Mouse (Mus musculus) E14TG2a.4 (cell line): ENCODE data around the gene Slc18b1.
A peak's percentile ranks its signal among the peaks of the same experiment; 100 is the strongest.
"Not testable (repeated sequence)": the region's sequence is repeated elsewhere in the genome, so short reads cannot be mapped to it uniquely, and the experiment has no call there.

Experiments
- H3K27me3 ChIP-seq: 2 replicates; pipeline ENCODE4 v1.6.1; 2014; ENCODE audit warnings: low read length, control low read depth; ENCODE audit not compliant: insufficient read depth
- H3K36me3 ChIP-seq: 2 replicates; pipeline ENCODE4 v1.6.1; 2014; ENCODE audit warnings: low read length, control low read depth; ENCODE audit not compliant: insufficient read depth
- H3K4me1 ChIP-seq: replicated peaks from 2 replicates; pipeline ENCODE4 v1.6.1; 2014; ENCODE audit warnings: low read depth, low read length, control low read depth
- H3K4me3 ChIP-seq: replicated peaks from 2 replicates; pipeline ENCODE4 v1.5.1; 2014; ENCODE audit warnings: mild to moderate bottlenecking, low read length
- H3K9me3 ChIP-seq: 2 replicates; pipeline ENCODE4 v1.6.1; 2014; ENCODE audit warnings: low read length, control low read depth
- CTCF ChIP-seq: conservative IDR thresholded peaks from 2 replicates; pipeline ENCODE4 v1.5.1; 2014; ENCODE audit warnings: low read length
- NANOG ChIP-seq: IDR thresholded peaks from 2 replicates; pipeline ENCODE4 v1.6.1; 2014; ENCODE audit warnings: borderline replicate concordance, low read length, mixed read lengths
- POU5F1 ChIP-seq: IDR thresholded peaks from 2 replicates; pipeline ENCODE4 v1.6.1; 2014; ENCODE audit warnings: low read length, borderline replicate concordance

Gene Slc18b1

DNA sequence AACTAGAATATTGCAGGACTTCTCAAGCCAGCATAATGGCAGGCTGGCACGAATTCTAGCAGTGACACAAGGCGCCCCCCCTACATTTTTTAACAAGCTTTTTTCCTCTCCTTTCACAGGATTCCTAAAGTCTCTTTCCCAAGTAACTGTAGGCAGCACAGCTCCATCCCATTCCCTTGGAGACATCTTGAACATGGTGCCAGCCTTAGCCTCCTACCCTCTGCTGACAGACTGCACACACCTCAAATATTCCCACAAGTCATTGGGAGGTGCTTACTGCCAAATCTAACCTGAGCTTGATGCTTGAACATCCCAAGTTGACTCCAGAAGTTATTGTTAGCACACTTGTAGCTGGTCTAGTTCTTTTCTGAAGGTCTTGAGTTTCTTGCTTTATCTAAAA, 12.7 kb upstream of the Slc18b1 start:
- TF ChIP-seq CTCF = no peak
- TF ChIP-seq POU5F1 = no peak
- no peak for TF ChIP-seq NANOG
- Histone ChIP-seq H3K4me1 (peaks cover 45% of the 10 kb centered on the region), H3K27me3 (no peaks in the 10 kb centered on the region), H3K9me3 (no peaks in the 10 kb centered on the region), H3K36me3 (peaks cover 47% of the 10 kb centered on the region), H3K4me3 (peak overlapping the region; percentile 97)

DNA sequence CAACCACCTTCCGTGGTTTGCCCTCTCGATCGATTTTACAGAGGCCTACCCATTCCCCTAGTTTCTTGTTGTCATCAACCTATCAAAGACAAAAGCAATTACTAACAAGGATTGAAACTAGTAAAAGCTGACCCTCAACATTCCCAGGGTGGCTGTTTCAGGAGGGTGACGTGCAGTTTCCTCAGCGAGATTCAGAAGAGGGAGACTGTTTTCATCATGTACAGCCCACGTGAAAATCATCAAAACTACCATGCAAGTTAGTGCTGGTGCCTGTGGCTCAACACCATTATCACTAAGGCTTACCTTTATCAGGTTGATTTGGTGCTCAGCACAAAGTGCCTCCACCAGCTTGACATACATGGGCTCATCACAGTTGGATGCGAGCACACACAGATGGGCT, 11.2 kb upstream of the Slc18b1 start:
- Histone ChIP-seq H3K36me3 (peaks cover 47% of the 10 kb centered on the region), H3K4me3 (peak overlapping the region; percentile 97)
- H3K27me3 ChIP-seq = not testable (repeated sequence)

DNA sequence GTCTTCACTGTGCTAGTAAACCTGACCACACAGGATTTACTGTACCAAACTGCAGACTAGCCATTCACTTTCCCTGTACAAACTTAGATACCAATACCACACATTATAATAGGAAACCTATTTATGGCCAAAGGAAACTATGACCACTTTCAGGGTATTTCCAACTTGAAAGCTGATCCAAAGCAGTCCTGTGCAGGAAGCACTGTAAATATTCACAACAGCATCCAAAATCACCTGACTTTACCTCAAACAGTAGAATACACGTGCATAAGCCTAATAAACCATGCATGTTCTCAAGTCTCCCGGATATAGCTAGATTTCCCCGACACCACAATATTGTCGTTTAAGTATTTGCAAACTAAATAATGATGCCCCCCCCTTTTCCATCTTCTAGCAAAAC, 10.7 kb upstream of the Slc18b1 start:
- Histone ChIP-seq H3K4me3 (peak overlapping the region; percentile 97), H3K36me3 (peaks cover 47% of the 10 kb centered on the region), H3K27me3 (no peaks in the 10 kb centered on the region), H3K9me3 (no peaks in the 10 kb centered on the region), H3K4me1 (peaks cover 30% of the 10 kb centered on the region)
- TF ChIP-seq POU5F1 (no peak), CTCF (no peak), NANOG (no peak)

More for the DNA sequence above, 11.2 kb upstream of the Slc18b1 start:
- H3K9me3 ChIP-seq = not testable (repeated sequence)
- H3K4me1 ChIP-seq = peaks cover 35% of the 10 kb centered on the region

DNA sequence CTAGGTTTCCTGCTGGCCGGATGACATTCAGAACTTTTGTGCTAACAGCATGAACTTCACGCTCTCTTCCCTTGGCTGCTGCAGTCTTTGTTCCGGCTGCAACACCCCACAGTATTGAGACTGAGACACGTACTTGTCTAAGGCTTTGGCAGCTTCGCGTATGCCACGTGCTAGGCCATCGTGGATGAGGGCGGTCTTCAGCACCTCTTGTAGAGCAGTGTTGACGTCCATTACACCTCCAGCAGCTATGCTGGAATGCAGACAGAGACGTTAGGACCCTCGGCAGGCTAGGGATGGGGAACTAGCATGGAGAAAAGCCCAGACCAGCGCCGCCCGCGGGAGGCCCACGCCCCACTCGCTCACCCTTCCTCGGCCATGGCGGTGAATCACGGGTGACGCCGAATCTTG, 10.2 kb upstream of the Slc18b1 start:
- Histone ChIP-seq H3K4me1 (peaks cover 28% of the 10 kb centered on the region), H3K4me3 (peak overlapping the region; percentile 97), H3K36me3 (peaks cover 42% of the 10 kb centered on the region)
- H3K9me3 ChIP-seq, H3K27me3 ChIP-seq: not testable (repeated sequence)

DNA sequence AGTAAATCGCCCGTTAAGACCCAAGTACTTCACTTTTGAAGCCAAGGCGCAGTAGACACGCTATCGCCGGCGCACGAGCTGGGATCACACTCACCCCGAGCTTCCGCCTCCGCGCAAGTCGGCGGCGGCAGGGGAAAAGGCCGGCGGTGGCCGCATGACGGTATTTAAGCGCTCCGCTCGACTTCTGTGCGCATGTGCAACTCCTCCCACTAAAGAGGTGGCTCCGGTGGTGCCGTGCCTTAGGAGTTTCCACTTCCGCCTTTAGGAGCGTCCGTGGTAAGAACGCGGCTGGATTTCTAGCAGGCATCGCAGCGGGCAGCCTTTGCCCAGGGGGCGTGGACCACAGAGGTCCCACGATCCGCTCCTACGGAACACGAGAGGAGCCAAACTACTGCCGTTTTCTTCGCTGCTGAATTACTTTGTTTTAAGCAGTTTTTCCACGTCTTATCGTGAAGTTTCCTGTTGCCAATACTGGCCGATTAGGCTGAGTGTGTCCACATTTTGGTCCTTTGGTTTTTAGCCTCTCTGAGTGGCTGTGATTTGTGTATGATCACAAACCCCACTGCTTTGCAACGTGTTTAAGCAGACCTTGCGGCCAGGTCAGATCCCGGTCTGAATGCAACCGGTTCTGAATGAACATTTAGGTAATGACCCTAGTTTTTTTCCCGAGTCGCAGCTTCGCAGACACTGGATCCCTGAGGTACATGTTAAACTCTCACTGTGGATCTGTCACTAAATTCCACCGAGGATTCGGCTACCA, 9.5 kb upstream of the Slc18b1 start, which contains the start of gene Rps12:
TSS of gene Rps12 (minus strand) at position 214 of the 760 bp plus-strand sequence.
- H3K36me3 ChIP-seq = peaks cover 41% of the 10 kb centered on the region
- TF ChIP-seq CTCF = no peak
- no peak for TF ChIP-seq NANOG
- TF ChIP-seq POU5F1 = no peak
- no peaks in the 10 kb centered on the region for H3K9me3 ChIP-seq
- H3K4me3 ChIP-seq = peak within 1 kb of the TSS; percentile 97
- no peaks in the 10 kb centered on the region for H3K27me3 ChIP-seq
- peaks cover 29% of the 10 kb centered on the region for H3K4me1 ChIP-seq

DNA sequence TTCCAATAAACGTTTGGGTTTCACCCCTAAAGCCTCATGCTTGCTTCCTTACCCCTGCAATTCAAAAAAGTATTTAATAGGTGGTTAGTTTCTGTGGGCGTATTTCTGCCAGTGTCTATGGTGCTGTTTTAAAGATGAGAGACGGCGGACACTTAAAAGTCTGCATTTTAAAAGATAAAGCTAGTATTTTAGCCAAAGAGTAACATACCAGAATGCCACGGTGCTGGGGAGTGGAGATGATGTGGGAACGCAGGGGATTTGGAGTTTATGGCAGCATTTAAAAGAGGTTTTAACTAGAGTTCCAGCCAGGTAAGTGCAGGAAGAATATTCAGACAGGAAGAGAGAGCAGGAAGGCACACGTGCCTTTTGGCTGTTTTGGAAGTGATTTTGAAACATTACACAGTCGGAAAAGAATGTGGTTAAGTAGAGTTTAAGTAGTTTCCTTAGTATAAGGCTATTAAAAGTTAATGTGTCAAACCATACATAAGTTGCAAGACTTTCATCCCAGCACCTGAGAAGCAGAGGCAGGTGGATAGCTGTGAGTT, 8.7 kb upstream of the Slc18b1 start:
- peaks cover 30% of the 10 kb centered on the region for H3K4me1 ChIP-seq
- H3K27me3 ChIP-seq = no peaks in the 10 kb centered on the region
- H3K9me3 ChIP-seq = no peaks in the 10 kb centered on the region
- TF ChIP-seq CTCF = no peak
- H3K4me3 ChIP-seq = peak overlapping the region; percentile 97
- H3K36me3 ChIP-seq = peaks cover 37% of the 10 kb centered on the region

DNA sequence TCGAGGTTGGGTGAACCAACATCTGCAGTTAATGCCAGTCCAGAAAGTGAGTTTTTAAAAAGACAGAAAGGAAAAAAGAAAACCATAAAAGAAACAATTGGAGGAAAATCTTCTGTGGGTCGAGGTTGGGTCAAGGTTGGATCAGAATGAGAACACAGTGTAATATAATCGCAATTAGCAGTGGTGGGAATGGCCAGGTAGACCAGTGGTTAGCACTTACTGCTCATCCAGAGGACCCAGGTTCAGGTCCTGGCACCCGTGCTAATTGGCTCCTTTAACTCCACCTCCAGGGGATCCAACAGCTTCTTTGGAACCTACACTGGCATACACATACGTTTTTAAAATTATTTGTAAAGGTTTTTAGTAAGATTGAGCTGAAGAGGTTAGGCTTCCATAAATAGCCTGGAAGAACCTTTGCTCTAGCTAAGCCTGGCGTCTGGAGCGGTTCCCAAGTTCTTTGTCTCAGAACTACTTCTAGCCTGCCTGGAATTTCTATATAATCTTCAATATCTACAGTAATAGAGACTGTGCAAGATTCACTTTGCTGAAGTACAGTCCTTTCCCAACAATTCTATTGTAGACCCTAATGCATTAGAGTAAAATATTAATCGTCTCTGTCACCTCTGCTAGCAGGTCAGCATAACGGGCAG, 790 bp upstream of the Slc18b1 start:
- TF ChIP-seq NANOG = no peak
- TF ChIP-seq POU5F1 = no peak
- TF ChIP-seq CTCF = no peak
- H3K4me3 ChIP-seq = no peak overlapping the region
- H3K4me1 ChIP-seq = peaks cover 58% of the 10 kb centered on the region
- 0 out of 2 replicates have a peak, but pooled peaks cover 2% of the 10 kb centered on the region for H3K27me3 ChIP-seq
- no peaks in the 10 kb centered on the region for H3K36me3 ChIP-seq
- no peaks in the 10 kb centered on the region for H3K9me3 ChIP-seq

DNA sequence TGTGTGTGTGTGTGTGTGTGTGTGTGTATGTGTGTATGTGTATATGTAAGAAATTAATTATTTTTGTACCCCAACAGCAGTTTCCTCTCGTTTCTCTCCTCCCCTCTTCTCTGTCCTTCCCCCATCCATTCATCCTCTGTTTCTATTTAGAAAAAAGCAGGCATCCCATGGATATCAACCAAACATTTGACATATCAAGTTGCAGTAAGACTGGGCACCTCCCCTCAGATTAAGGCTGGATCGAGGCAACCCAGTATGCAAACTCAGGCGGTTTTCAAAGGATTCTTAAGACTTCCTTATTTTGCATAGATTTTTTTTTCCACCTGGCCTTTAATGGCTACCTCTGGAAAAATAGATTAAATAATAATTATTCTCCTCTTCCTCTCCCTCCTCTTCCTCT, 820 bp downstream of the Slc18b1 start:
- H3K36me3 ChIP-seq = peaks cover 7% of the 10 kb centered on the region; the same call in 1 of the 2 replicates
- TF ChIP-seq CTCF = no peak
- TF ChIP-seq NANOG = no peak
- TF ChIP-seq POU5F1 = no peak
- H3K4me3 ChIP-seq = no peak overlapping the region
- H3K4me1 ChIP-seq = peaks cover 49% of the 10 kb centered on the region
- 0 out of 2 replicates have a peak, but pooled peaks cover 3% of the 10 kb centered on the region for H3K27me3 ChIP-seq
- no peaks in the 10 kb centered on the region for H3K9me3 ChIP-seq

DNA sequence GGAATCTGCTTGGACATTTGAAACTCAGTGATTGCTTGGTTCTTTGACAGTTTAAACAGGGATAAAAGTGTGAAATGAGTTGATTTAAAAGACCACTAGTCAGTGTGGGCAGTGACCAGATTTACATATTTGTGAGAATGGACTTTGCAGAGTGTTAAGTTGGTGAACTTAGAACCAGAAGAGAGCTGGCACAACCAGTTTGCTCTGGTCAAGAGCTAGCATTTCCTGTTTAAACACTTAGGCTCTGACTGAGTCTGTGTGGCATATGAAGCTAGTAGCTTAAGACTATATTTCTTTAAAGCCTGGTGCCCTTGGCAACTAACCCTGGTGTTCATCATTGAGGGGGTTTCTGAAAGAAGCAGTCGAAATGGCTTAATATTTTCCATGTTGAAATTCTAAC, 1.4 kb downstream of the Slc18b1 start:
- Histone ChIP-seq H3K9me3 (no peaks in the 10 kb centered on the region), H3K4me3 (no peak overlapping the region), H3K27me3 (0 out of 2 replicates have a peak, but pooled peaks cover 3% of the 10 kb centered on the region), H3K36me3 (peaks cover 7% of the 10 kb centered on the region; the same call in 1 of the 2 replicates), H3K4me1 (peaks cover 49% of the 10 kb centered on the region)
- TF ChIP-seq NANOG = no peak
- no peak for TF ChIP-seq POU5F1
- no peak for TF ChIP-seq CTCF
